Mouse (Mus musculus): ENCODE results near the gene Sntb2.

Gene Sntb2

GRCm38 (mm10) chr8:106929921-106930320, 5.6 kb upstream of the Sntb2 start:
- no peak for DNase-seq

GRCm38 (mm10) chr8:106932376-106933065, 3.0 kb upstream of the Sntb2 start:
- DNase-seq = peak; percentile 4 to 7

DNA sequence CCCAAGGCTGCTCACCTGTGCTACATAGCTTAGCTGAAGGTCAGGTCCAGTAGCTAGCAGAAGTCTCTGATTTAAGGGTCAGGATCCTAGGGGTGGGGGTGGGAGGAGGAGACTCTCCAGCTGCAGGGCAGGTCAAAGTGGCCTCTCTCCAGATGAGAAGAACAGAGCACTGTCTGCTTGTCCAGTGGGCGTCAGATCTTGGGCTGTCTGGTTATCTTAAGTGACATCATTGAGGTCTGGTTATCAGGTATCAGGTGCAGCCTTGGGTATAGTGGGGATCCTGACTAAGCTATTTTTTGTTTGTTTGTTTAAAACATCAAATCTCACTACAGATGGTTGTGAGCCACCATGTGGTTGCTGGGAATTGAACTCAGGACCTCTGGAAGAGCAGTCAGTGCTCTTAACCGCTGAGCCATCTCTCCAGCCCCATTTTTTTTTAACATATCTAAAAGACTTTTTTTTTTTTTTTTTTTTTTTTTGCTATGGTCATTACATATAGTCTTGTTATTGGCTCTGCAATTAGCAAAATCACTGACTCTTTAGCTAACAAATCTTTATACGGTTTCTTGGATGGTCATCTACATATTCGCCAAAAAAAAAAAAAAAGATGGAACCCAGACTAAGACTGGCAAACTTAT, 1.9 kb upstream of the Sntb2 start:
- DNase-seq = no peak

DNA sequence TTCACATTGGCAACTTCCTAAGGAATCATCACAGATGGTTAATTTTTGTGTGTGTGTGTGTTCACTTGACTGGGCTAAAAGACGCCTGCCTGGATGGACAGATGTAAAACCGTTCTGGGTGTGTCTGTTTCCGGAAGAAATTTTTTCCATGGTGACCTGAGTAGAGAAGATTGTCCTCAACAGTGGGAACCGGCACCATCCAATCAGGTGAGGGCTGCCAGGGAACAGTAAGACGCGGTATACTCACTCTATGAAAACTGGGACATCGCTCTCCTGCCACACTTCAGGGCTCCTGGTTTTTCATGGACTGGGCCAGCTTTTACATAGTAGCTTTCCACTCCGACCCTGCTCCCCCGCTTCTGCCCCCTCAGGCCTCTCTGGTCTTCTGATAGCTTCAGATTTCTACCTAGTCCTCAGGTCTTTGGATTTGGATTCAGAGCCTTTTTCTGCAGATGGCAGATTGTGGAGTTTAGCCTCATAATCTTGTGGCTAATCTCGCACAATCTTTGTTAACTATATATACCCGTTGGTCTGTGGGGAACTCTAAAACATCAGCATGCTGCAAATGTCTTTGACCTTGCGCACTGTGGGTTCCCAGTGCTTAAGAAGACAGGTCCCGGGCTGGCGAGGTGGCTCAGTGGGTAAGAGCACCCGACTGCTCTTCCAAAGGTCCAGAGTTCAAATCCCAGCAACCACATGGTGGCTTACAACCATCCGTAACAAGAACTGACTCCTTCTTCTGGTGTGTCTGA, 1.1 kb upstream of the Sntb2 start:
- no peak for DNase-seq

GRCm38 (mm10) chr8:106935899-106936477, 438 bp downstream of the Sntb2 start:
- peak; percentile 40 to 50 for DNase-seq

DNA sequence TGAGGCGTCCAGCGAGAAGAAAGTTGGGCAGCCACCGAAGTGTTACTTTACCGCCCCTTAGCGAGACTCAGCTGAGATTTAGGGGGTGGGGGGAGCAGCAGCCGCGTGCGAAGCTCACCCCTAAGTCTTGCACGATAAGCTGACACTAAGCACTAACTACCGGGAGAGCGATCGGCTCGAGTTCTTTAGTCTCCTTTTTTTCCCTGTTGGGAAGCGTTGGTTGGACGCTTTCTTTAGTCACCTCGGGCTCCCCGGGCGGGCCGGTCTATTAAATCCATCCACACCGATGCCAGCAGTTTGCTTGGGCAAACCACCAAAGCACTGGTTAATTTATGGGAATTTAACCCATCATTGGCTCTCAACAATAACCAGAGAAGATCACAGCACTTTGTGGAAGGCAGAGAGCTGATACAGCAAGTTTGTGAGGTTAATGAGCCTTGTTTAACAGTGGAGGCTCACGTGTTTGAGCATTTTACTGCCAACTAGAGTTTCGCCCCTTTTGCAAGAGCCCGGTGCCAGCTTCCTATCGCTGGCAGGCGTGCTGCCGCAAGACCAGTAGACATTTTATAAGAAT, 1.0 kb downstream of the Sntb2 start:
- no peak for DNase-seq

- no peak for DNase-seq
These were observed 1.7 kb downstream of the Sntb2 start for GRCm38 (mm10) chr8:106937081-106937800.

- no peak for DNase-seq
These were observed 6.3 kb downstream of the Sntb2 start for GRCm38 (mm10) chr8:106941806-106942205.

DNA sequence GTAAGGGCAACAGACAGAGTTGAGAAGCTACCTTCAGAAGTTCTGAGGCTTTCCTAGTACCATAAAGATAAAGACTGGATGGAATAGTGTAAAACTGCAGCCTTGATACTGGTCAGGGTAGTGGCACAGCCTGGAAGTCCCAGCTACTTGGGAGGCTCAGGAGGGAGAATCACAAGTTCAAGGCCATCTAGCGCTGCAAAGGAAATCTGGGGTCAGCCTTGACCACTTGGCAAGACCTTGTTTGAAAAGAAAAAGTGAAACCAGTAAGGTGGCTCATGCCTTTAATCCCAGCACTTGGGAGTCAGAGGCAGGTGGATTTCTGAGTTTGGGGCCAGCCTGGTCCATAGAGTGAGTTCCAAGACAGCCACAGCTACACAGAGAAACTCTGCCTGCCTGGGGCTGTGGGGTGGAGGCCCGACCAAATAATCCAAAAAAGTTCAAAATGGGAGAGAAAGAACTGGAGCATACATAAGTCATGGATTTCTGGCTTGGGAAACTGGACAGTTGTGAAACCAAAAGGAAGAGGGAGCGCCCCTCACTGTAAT, 8.4 kb downstream of the Sntb2 start:
- DNase-seq = no peak

DNA sequence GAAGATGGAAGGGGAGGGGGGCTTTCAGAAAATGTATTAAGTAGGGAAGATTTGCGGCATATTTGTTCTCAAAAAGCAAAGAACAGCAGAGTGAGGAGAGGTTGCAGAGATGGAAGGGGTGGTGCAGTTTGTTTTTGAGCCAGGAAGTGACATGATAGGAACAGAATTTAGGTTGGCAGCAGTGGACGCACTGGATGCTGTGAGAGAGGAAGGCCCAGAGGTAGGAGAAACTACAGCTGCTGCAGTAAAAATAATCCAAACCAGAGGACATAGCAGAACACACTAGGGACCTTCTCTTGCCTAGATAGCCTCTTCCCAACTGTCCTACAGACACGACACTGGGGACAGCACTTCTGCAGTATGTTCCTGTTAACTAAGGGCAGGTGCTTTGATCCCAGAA, 9.2 kb downstream of the Sntb2 start:
- no peak for DNase-seq

- DNase-seq = no peak
These were observed 13.2 kb downstream of the Sntb2 start for GRCm38 (mm10) chr8:106948678-106949243.

GRCm38 (mm10) chr8:106951707-106952106, 16.2 kb downstream of the Sntb2 start:
- no peak for DNase-seq

DNA sequence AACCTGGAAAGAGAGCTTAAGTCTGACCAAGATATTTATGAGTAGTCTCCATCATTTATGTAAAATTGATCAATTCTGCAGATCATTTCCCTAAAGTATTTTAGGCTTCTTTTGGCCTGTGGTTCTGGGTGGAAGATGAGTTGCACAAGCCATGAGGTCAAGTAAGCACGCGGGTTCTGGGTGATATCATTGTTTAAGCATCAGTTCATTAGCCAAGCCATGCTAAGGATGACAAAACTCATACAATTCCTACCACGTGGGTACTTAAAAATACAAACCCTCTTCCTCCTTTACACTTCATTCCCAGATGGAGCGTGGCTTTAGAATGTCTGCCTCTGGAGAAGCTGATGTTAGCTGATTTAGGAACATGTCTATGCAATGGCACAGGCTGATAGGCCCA, 18.0 kb downstream of the Sntb2 start:
- no peak for DNase-seq

DNA sequence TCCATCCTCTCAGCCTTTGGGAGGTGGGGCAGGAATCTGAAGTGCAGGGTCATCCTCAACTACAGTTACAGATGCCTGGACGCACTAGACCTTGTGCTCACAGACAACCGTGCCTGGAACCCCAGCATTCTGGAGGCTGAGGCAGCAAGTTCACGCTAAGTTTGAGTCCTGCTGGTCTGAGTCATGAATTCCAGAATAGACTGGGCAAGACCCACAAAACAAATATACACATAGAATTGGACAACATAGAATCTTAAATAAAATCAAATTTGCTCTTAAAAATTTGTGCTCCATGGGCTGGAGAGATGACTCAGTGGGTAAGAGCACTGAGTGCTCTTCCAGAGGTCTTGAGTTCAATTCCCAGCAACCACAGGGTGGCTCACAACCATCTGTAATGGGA, 21.5 kb downstream of the Sntb2 start:
- no peak for DNase-seq

DNA sequence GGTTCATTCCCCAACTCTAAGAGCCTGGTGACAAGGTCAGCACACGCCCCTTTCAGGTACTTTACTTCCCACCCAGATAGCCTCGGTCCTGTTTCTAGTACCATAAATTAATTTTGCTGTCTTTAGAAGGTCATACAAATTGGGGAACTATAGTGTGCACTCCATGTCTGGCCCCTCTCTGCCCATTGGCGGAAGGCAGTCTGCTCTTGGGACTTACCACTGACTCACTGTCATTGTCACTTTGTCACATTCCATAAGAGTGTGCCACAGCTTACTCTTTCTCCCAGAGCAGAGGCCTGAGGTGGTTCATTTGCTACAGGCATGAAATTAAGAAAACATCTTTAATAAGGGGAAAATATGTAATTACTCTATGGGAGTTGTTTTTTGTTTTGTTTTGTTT, 22.7 kb downstream of the Sntb2 start:
- no peak for DNase-seq

DNA sequence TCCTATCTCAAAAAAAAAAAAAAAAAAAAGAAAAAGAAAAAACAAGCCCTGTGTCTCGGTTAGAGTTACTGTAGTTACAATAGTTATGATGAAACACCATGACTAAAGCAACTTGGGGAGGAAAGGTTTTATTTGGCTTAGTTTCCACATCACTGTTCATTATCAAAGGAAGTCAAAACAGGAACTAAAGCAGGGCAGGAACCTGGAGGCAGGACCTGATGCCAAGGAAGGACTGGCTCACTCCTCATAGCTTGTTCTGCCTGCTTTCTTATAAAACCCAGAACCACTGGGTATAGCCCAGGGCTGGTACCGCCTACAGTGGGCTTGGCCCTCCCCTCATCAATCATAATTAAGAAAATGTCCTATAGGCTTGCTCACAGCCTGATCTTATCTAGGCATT, 24.1 kb downstream of the Sntb2 start:
- no peak for DNase-seq

- no peak for DNase-seq
These were observed 26.8 kb downstream of the Sntb2 start for GRCm38 (mm10) chr8:106962322-106962721.

- DNase-seq = no peak
These were observed 27.8 kb downstream of the Sntb2 start for GRCm38 (mm10) chr8:106963365-106963764.

GRCm38 (mm10) chr8:106964573-106964972, 29.0 kb downstream of the Sntb2 start:
- DNase-seq = no peak

DNA sequence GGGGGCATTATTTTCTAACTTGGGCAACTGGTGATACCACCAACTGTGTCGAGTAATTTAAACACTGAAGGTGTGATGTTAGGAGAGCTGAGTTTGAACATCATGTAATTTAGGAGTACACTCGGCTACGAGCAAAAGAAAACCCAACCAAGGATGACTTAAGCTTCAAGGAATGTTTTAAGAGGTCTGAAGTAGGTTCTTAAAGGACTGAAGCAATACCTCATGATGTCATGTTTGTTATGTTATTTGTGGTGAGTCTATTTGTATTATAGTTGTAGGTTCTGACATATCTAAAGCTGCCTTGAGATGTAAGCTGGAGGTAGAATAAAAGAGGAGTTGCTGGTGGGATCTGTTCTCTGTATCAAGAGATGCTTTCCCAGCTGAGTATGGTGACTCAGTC, 34.4 kb downstream of the Sntb2 start:
- no peak for DNase-seq

GRCm38 (mm10) chr8:106971916-106972315, 36.4 kb downstream of the Sntb2 start:
- no peak for DNase-seq

All from thymus, postnatal 36 days (tissue).